Mouse (Mus musculus) frontal cortex, postnatal 14 days (tissue): ENCODE measurements around the gene Lctl.

Experiments used
- DNase-seq, 2 experiments: peaks; one replicate each; pipeline ENCODE4 v3.0.0; 2022; ENCODE audit warnings: low spot score in 2 of 2

The Lctl gene

DNA sequence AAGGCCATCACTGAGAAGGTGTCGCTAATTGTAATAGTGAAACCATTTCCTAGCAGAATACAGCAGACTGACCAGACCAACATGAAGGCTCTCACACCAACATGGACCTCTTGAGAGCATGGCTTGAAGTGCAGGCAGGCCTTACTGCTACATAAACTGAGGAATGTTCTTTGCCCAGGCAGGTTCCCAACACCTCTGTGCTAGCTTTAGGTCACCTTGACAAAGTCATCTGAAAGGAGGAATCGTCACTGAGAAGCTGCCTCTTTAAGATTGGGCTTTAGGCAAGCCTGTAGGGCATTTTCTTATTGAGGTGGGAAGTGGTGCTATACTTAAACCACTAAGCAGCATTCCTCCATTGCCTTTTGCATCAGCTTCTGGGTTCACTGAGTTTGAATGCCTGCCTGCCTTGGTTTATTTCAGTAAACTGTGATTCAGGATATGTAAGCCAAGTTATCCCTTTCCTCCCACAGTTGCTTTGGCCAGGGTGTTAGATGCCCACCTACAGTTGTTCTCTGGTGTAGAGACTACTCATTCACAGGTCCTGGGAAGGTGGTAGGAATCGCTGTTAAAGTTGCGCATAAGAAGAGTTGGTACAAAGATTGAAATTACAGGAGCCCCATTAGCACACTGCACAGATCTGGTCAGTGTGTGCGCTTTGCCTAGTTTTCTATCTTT is 67.4 kb downstream of the Lctl start:
- no peak for DNase-seq
